Mouse (Mus musculus): Measurements from ENCODE around the gene Ambra1. TPM values are rescaled to one million over a fixed set of nuclear protein-coding genes. Genes with fewer than 3 reads are reported as not detected.

The Ambra1 gene
- polyA plus RNA-seq, 1 experiment: 21.1 TPM

DNA sequence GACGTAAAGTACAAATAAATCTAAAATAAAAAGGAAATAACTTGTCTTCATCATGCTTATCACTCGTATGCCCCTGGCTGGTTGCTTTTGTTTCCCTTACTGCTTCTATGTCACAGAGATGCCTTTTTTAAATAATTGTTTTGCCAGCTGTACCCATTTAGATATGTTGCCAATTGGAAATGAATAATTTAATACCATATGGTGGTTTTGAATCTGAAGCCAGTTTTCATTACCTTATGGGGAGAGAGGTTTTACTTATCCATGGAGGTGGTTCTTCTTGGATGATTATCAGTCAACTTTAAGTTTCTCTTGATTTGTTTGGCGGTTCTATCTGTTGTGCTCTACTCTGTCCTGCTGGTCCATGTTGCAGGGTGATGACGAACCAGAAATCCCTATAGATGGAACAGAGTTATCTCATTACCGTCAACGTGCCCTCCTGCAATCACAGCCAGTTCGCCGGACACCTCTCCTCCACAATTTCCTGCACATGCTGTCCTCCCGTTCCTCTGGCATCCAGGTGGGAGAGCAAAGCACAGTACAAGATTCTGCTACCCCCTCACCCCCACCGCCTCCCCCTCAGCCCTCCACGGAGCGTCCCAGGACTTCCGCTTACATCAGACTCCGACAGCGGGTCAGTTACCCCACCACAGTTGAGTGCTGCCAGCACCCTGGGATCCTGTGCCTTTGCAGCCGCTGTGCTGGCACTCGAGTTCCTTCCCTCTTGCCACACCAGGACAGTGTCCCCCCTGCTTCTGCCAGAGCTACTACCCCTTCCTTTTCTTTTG, 42.2 kb downstream of the Ambra1 start:
- 91% methylated on average over 17 of the region's 17 CpGs for WGBS
- TF ChIP-seq POLR2A (IDR thresholded peaks at IDR 0.05; ENCODE audit: borderline replicate concordance, control insufficient read depth, low read depth, low read length): no peak
- no peak for TF ChIP-seq CTCF (IDR thresholded peaks at IDR 0.05; ENCODE audit: control insufficient read depth, insufficient read depth, low read length)

DNA sequence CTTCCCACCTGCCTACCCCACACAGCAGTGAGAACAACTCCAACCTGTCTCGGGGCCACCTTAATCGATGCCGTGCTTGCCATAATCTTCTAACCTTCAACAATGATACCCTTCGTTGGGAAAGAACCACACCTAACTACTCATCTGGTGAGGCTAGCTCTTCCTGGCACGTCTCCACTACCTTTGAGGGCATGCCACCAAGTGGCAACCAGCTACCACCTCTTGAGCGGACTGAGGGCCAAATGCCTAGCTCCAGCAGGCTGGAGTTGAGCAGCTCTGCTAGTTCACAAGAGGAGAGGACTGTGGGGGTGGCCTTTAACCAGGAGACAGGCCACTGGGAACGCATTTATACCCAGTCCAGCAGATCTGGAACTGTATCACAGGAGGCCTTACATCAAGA, 43.4 kb downstream of the Ambra1 start:
- no peaks in the 10 kb centered on the region for H3K4me1 ChIP-seq (ENCODE audit: control insufficient read depth, insufficient read depth, low read length)
- WGBS: 87% methylated on average over 7 of the region's 7 CpGs
- no peak overlapping the region for H3K27ac ChIP-seq (ENCODE audit: control insufficient read depth, insufficient read depth, low read depth, low read length, poor library complexity)
- TF ChIP-seq CTCF (IDR thresholded peaks at IDR 0.05; ENCODE audit: control insufficient read depth, insufficient read depth, low read length): no peak
- no peak for TF ChIP-seq POLR2A (IDR thresholded peaks at IDR 0.05; ENCODE audit: borderline replicate concordance, control insufficient read depth, low read depth, low read length)
- H3K4me3 ChIP-seq (replicated peaks; ENCODE audit: control insufficient read depth, low read depth, low read length): no peak overlapping the region

More for the DNA sequence above, 42.2 kb downstream of the Ambra1 start:
- no peak overlapping the region for H3K4me3 ChIP-seq (replicated peaks; ENCODE audit: control insufficient read depth, low read depth, low read length)
- no peak overlapping the region for H3K27ac ChIP-seq (ENCODE audit: control insufficient read depth, insufficient read depth, low read depth, low read length, poor library complexity)
- H3K4me1 ChIP-seq (ENCODE audit: control insufficient read depth, insufficient read depth, low read length): no peaks in the 10 kb centered on the region

DNA sequence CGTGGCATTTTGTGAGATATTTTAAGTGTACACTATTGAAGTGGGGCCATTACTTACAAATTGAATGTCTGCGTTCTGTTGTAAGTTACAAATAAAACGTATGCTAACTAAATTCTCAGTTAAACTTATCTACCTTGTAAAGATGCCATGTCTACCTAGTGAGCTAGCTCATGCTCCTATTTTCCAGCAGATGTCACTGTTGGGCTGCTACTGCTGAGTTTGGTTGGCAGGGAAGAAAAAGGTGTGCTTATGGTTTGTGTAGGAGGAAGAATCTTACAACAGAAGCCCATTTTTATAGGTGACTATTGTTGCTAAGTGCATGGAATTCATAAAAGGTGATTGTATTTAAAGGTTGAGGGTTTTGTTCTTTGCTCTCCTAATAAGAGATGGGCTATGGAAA, 49.2 kb downstream of the Ambra1 start:
- 76% methylated on average over 3 of the region's 3 CpGs for WGBS
- H3K4me1 ChIP-seq (ENCODE audit: control insufficient read depth, insufficient read depth, low read length): no peaks in the 10 kb centered on the region
- TF ChIP-seq POLR2A (IDR thresholded peaks at IDR 0.05; ENCODE audit: borderline replicate concordance, control insufficient read depth, low read depth, low read length): no peak
- TF ChIP-seq CTCF (IDR thresholded peaks at IDR 0.05; ENCODE audit: control insufficient read depth, insufficient read depth, low read length): peak; percentile 16; the same call in 1 of the 2 replicates
- H3K4me3 ChIP-seq (replicated peaks; ENCODE audit: control insufficient read depth, low read depth, low read length): no peak overlapping the region
- H3K27ac ChIP-seq (ENCODE audit: control insufficient read depth, insufficient read depth, low read depth, low read length, poor library complexity): no peak overlapping the region

DNA sequence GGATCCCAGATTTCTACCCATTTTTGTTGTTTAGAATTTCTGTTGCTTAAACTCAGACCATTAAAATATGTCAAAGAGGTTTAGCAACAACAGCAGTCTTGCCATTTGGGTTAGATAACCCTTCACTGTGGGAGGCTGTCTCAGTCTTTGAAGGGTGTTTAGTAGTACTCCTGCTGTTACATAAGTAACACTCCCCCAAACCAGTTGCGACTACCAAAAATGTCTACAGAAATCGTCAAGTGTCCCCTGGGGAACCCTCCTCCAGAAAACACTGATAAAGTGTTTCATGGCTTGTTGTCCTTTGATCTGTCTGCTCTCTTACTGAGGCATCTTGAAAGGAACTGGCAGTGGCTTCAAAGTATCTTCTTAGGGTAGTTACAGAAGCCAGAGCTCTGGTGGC, 61.7 kb downstream of the Ambra1 start:
- H3K27ac ChIP-seq (ENCODE audit: control insufficient read depth, insufficient read depth, low read depth, low read length, poor library complexity): no peak overlapping the region
- H3K4me3 ChIP-seq (replicated peaks; ENCODE audit: control insufficient read depth, low read depth, low read length): no peak overlapping the region
- WGBS: 60% methylated on average over 2 of the region's 2 CpGs
- TF ChIP-seq POLR2A (IDR thresholded peaks at IDR 0.05; ENCODE audit: borderline replicate concordance, control insufficient read depth, low read depth, low read length) (no peak), CTCF (IDR thresholded peaks at IDR 0.05; ENCODE audit: control insufficient read depth, insufficient read depth, low read length) (no peak)
- no peaks in the 10 kb centered on the region for H3K4me1 ChIP-seq (ENCODE audit: control insufficient read depth, insufficient read depth, low read length)

DNA sequence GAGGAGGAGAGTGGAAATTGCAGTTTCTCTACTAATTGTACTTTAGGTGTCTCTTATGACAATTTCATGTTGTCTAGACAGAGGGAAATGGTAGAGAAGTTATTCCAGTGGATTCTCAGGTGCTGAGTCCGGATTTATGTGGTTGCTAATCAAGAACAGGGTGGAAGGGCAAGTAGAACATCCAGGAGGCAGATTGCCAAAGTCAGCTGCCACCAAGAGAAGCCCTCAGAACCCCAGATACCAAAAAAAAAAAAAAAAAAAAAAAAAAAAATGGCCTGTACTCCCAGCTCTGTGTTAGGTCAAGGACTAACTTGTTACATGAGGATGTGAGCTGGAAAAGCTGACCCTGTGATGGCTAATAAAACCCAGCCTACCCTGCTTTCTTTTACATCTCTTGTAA, 62.4 kb downstream of the Ambra1 start:
- Histone ChIP-seq H3K4me1 (ENCODE audit: control insufficient read depth, insufficient read depth, low read length) (no peaks in the 10 kb centered on the region), H3K27ac (ENCODE audit: control insufficient read depth, insufficient read depth, low read depth, low read length, poor library complexity) (no peak overlapping the region), H3K4me3 (replicated peaks; ENCODE audit: control insufficient read depth, low read depth, low read length) (no peak overlapping the region)
- WGBS: 82% methylated on average over 1 of the region's 1 CpGs
- TF ChIP-seq CTCF (IDR thresholded peaks at IDR 0.05; ENCODE audit: control insufficient read depth, insufficient read depth, low read length) (no peak), POLR2A (IDR thresholded peaks at IDR 0.05; ENCODE audit: borderline replicate concordance, control insufficient read depth, low read depth, low read length) (no peak)

DNA sequence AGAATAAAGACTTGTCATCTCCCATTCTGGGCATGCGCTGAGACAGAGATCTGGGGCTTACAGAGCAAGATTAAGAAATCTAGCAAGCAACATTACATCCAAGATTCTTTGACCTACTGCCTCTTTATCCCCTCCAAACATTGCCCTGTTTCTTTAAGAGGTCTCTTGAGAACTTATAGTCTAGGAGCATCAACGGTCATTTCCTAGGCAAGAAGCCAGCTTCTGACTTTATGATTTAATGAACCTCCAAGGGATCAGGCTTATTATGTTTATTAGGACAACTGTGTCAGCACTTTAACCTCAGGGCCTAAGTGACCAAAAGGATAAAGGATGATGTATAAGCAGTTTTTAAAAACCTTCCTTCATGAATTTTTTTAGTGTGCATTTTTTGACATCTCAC, 64.5 kb downstream of the Ambra1 start:
- Histone ChIP-seq H3K4me3 (replicated peaks; ENCODE audit: control insufficient read depth, low read depth, low read length) (no peak overlapping the region), H3K4me1 (ENCODE audit: control insufficient read depth, insufficient read depth, low read length) (no peaks in the 10 kb centered on the region)
- 60% methylated on average over 2 of the region's 2 CpGs for WGBS

DNA sequence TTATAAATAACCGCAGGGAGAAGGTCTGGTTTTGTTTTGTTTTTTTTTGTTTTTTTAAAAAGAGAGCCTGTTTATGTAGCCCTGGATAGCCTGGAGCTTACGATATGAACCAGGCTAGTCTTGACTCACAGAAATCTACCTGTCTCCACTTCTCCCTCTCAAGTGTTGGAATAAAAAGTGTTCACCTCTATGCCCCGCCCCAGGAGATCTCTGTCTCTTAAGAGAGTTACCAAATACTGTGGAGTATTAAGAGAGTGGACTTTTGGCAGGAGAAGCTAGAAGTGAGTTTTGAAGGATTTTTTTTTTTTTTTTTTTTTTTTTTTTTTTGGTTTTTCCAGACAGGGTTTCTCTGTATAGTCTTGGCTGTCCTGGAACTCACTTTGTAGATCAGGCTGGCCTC, 65.2 kb downstream of the Ambra1 start:
- 89% methylated on average over 3 of the region's 3 CpGs for WGBS
- no peak overlapping the region for H3K4me3 ChIP-seq (replicated peaks; ENCODE audit: control insufficient read depth, low read depth, low read length)
- H3K27ac ChIP-seq (ENCODE audit: control insufficient read depth, insufficient read depth, low read depth, low read length, poor library complexity): no peak overlapping the region
- TF ChIP-seq POLR2A (IDR thresholded peaks at IDR 0.05; ENCODE audit: borderline replicate concordance, control insufficient read depth, low read depth, low read length) (no peak), CTCF (IDR thresholded peaks at IDR 0.05; ENCODE audit: control insufficient read depth, insufficient read depth, low read length) (no peak)
- H3K4me1 ChIP-seq (ENCODE audit: control insufficient read depth, insufficient read depth, low read length): no peaks in the 10 kb centered on the region

More for the DNA sequence above, 64.5 kb downstream of the Ambra1 start:
- no peak overlapping the region for H3K27ac ChIP-seq (ENCODE audit: control insufficient read depth, insufficient read depth, low read depth, low read length, poor library complexity)
- TF ChIP-seq CTCF (IDR thresholded peaks at IDR 0.05; ENCODE audit: control insufficient read depth, insufficient read depth, low read length) (no peak), POLR2A (IDR thresholded peaks at IDR 0.05; ENCODE audit: borderline replicate concordance, control insufficient read depth, low read depth, low read length) (no peak)

DNA sequence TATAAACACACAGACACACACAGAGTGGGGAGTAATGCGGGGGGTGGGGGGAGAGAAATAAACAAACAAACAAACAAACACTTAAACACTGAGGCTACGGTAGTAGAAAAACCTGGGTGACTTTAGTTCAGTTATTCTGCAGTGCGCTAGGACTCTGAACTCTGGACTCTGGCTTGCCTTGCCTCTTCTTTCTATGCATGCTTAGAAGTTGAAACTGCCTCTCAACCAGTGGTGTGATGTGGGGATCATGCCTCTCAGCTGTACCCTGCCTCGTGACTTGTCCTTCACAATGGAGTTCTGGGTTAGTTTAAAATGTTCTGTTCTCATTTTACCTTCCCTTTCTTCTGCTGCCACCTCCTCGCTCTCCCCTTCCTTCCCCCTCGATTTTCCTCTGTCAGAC, 81.5 kb downstream of the Ambra1 start:
- WGBS: 83% methylated on average over 6 of the region's 6 CpGs
- Histone ChIP-seq H3K4me3 (replicated peaks; ENCODE audit: control insufficient read depth, low read depth, low read length) (no peak overlapping the region), H3K27ac (ENCODE audit: control insufficient read depth, insufficient read depth, low read depth, low read length, poor library complexity) (no peak overlapping the region), H3K4me1 (ENCODE audit: control insufficient read depth, insufficient read depth, low read length) (no peaks in the 10 kb centered on the region)
- TF ChIP-seq CTCF (IDR thresholded peaks at IDR 0.05; ENCODE audit: control insufficient read depth, insufficient read depth, low read length) (no peak), POLR2A (IDR thresholded peaks at IDR 0.05; ENCODE audit: borderline replicate concordance, control insufficient read depth, low read depth, low read length) (no peak)

Data from bone marrow, adult 2 months (tissue).